Mouse (Mus musculus): Measurements from ENCODE around the gene Faap100.
A peak's percentile ranks its signal among the peaks of the same experiment; 100 is the strongest.
"Not testable (repeated sequence)": the region's sequence is repeated elsewhere in the genome, so short reads cannot be mapped to it uniquely, and the experiment has no call there.

The Faap100 gene

DNA sequence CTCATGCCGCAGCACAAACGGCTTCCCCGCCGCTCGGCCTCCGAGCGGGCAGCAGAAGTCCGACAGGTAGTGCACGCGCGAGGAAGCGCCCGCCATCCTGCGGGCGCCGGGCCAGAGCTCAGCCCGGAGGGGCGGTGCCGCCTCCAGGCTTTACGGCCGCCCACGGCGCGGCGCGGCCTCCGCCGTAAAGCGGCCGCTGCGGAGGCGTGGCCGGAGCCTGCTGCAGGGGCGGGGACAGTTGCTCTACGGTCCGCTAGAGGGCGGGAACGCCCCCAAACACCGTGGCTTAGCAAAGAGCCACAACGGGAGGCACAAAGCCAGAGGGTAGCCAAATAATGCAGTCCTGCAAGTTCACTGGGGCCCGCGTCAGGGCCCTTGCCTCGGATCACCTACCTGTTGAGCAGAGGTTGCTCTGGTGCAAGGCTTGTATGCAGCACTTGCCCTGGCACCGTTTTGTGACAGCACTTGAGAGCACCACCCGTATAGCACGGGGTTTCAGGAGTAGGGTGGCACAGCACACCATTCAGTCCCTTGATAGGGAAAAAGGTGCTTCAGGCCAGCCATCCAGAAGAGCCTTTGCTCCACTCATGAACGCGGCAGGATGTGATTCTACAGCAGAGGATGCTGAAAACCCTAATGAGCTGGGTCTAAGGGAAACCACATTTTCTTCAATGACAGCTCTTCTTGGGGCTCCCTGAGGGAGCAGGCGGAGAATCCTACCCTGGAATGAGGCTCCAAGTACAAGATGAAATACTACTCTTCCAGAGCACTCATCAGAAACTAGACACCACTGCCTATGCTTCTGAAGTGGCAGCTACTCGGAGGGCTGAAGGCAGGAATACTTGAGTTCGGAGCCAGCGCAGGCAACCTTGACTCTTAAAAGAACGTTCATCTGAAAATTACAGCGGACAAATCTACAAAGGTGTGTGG, at the start of gene Faap100:
Gene Faap100 (minus strand): TSS at position 154 of the 930 bp plus-strand sequence.
- DNase-seq: peak; percentile 91 to 95

DNA sequence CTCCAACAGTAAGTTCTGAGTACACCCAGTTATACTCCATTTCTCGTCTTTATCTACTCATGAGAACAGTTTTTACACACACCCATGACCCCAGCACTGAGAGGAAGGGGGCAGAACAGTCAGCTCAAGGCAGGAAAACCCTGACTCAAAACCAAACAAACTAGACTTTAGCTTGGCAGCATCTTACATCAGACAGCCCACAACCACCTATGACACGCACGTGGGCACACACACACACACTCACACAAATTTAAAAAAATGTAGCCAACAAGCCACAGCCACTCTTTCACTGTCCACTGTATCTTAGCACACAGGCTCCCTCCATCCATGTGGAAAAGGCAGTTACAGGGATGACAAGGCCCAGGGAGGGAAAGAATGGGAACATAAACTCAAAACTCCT, 48.2 kb upstream of the Faap100 start:
- DNase-seq: no peak

DNA sequence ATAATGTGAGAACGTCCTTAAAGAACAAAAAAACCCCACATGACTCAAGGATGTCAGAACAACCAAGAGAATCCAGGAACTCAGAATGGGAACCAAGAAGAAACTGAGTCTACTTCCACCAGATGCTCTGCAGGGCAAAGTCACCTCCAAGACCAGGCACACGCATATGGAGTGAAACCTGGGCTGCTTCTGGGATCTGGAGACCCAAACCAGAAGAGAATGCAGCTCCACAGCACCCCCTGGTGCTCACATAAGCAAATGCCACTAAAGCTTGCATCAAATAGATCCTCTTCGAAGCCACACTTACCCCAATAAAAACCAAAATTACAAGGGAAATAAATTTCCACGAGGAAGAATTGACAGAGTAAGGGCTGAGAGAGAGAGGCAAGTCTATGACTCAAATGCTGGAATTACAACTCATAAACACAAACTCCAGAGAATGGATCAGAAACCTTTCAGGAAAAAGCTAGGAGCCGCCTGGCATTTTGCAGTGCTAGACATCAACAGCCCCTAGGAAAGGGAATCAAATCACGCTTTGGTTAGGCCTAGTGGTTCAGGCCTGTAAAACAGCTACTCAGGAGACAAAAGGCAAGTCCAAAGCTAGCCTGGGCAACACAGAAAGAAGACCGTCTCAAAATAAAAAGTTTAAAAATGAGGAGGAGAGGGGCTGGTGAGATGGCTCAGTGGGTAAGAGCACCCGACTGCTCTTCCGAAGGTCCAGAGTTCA, 45.2 kb upstream of the Faap100 start:
- peak; percentile 82 to 87 for DNase-seq

DNA sequence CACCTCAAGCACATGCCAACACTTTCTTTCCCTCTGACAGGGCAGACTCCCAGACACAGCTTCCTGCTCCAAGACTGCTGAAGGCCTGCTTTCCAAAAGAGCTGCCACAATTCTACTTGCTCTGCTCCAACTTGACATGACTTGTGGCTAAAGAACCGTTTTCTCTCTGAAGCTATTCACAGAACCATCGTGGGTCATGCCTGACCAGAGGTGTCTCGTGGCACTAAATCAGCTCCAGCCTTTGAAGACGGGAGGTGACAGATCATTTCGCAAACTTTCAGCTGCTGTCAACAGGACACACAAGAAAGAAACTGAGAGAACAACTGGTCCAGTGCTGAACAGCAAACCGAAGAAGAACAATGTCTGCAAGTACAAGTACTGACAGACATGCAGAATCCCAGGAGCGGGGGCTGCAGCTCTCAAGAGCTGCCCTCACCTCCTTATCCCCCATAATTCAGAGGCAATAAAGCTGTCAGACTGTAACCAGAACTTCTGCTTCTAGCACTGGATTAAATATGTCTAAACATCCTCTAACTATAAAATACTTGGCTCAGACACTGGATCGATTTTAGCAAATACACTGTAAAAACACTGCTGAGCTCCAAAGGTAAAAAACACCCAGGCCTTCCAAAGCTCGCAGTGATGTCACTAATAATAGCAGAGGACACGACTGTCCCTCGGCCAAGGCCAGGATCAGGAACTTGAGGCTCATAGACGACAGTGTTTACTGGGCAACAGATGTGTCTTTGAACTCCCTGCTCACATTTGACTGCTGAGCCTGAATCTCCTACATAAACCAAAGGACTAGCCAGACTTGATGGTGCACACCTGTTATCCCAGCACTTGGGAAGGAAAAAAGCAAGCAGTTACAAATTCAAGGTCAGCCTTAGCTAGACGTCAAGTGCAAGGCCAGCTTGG, 44.3 kb upstream of the Faap100 start:
- peak; percentile 12 to 42 for DNase-seq

DNA sequence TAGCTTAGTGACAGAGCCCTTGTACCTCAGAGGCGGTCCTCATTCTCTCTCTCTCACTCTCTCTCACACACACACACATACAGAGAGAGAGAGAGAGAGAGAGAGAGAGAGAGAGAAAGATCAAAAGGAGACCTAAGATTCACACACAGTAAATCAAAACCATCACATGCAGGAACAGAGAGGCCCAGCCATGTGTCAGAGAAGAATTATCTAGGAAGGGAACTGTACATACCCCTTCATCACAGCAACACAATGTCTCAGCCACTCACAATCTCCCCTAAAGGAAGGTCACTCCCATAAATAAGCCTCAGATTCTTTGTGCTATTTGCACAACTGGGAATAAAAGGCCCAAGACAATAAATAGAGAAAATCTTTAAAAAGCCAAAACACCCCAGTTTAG, 40.0 kb upstream of the Faap100 start:
- no peak for DNase-seq

DNA sequence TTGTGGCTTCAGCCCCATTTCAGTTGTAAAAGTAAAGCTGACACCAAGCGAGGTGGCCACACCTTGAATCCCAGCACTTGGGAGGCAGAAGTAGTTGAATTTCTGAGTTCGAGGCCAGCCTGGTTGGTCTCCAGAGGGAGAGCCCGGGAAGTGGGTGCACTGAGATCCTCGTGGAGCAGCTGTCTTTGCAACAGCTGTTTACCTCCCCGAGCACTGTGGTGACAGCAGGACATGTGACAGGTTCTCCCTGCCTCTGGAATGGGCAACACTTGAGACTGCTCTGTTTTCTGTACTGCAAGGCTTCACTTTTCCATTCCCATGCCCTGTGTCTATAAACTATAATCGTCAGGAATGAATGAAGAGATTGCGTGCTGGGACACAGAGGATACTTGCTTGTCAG, 39.3 kb upstream of the Faap100 start:
- no peak for DNase-seq

DNA sequence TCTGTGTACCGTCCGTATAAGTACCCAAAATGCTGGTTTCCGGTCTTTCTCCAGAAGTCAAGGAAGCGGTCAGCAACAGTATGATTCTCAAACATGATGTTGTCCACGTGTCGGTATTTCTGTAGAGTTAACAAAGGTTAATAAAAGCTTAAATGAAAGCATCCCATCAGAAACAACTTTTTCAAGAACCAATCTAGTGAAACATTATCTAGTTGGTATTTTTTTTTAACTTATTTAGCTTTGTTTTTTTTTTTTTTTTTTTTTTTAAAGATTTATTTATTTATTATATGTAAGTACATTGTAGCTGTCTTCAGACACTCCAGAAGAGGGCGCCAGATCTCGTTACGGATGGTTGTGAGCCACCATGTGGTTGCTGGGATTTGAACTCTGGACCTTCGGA, 35.1 kb upstream of the Faap100 start:
- DNase-seq: not testable (repeated sequence)

DNA sequence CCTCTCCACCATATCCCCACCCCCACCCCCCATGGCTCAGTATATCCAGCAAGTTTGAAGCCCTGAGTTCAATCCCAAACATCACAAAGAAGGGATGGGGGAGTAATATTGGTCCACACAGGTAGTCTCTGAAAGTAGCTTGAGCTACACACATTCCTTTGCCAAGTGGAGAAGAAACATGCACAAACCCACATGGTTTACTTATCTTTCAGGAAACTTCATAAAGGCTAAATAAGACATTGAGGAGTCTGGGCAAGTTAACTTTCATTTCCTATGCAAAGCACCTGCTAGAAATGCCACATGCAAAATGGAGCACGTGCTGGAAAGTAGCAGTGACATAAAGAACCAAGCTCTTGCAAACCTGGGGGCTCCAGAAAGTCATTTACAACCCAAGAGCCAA, 27.9 kb upstream of the Faap100 start:
- DNase-seq: no peak

DNA sequence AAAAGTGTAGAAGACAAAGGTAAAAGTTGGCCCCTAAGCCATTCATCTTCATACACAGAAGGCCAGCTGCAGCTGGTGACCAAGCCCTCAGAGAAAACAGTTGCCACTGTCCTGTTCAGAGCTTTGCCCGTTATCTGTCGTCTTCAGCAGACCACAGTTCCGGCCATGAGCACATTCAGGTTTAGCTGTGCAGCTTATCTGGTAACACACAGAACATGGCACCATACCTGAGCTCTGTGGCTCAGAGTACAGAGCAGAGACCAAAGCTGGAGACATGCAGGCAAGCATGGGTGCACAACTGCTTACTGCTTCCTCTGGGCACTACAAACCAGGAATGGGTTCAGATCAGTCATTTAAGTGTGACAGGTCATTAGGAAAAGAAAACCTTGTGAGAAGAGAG, 27.3 kb upstream of the Faap100 start:
- no peak for DNase-seq

DNA sequence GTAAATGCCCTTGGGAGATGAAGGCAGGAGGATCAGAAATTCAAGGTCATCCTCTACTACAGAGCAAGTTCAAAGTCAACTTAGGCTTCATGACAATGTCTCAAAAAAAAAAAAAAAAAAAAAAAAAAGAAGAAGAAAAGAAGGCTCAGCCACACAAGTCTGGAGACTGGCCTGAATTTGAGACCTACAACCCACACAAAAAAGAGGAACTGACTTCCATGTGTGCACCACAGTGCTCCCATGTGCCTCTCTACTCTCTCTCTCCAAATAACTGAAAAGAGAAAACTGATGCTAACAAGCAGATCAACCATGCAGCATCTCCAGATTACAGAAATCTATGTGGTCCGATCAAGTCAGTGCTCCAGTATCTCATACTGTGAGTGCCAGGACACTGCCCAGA, 26.2 kb upstream of the Faap100 start:
- no peak for DNase-seq

DNA sequence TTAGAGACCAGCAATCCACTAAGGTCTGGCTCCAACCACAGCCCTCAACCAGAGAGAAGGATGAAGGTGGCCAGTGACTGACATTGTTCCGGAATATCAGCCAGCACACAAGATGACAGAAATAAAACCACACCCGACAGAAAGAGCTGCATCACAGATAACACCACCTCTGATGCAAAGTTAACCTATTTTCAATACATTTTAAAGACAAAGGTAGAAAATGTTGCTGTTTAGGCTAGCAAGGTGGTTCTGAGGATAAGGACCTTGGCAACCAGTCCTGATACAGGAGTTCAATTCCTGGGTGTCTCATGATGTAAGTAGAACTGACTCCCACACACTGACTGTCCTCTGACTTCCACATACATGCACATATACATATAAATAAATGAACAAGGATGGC, 20.8 kb upstream of the Faap100 start:
- DNase-seq: no peak

DNA sequence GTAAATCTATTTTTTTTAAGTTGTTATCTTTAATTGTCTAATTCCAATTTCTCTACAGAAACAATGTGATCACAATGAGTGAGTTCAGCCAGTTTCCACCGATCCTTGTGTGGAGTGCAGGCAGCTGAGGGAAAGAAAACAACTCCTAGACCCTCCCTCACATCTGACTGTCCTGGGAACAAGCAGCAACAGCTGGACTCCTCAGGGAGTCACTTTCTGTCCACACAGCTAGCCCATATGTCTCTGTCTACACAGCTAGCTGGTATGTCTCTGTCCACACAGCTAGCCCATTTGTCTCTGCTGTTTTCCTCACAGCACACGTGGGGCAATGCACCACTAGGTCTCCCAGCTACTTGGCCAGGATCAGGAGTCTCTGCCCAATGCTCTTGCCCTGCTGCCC, 19.0 kb upstream of the Faap100 start:
- DNase-seq: no peak

DNA sequence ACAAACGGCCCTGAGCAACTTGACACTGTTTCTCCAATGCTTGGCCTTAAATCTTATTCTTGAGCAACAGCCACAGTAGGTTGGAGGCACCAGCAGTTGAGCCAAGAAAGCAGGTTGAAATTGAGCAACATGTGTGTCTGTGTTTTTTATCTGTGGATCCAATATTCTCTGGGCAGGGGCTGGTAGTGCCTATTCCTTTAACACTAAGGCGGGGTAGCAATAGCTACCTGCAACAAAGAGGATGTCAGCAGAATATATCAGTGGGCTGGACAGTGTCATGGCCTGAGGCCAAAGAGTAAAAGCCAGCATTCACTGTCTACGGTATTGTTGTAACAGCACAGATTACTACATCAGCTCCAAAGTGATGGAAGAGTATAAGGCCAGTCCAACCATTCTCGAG, 17.1 kb upstream of the Faap100 start:
- DNase-seq: no peak

DNA sequence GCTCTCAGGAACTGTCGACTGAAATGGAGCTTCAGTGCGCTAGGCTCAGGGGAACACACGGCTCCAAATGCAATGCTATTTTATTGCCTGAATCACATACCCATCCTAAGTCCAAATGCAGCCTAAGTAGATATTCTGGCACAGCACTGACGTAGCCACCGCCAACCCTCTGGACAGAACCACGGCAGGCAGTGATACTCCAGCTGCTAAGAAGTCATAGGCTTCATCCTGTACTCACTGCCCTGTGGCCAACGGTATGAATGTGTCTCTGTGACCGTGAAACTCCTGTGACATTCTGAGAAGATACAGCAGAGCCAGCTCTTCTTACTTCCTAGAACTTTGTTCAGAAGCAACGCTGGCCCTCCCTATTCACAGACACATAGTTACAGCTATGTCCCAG, 10.0 kb upstream of the Faap100 start:
- DNase-seq: no peak

DNA sequence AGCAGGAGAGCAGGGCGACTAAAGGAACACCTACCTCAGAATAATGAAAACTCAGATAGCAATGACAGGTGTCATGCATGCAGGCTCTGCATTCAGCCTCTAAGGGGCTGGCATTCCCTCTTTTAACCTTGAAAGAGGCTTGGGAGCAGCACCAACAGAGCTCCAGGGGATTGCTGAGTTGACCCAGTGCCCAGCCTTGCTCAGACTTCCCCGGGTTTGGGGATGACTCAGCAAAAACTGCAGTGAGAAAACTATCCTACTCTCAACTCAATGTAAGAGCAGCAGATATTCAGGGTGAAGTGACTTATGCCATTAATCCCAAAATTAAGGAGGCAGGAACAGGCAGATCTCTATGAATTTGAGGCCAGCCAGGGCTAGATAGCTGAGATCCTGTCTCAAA, 8.6 kb upstream of the Faap100 start:
- no peak for DNase-seq

DNA sequence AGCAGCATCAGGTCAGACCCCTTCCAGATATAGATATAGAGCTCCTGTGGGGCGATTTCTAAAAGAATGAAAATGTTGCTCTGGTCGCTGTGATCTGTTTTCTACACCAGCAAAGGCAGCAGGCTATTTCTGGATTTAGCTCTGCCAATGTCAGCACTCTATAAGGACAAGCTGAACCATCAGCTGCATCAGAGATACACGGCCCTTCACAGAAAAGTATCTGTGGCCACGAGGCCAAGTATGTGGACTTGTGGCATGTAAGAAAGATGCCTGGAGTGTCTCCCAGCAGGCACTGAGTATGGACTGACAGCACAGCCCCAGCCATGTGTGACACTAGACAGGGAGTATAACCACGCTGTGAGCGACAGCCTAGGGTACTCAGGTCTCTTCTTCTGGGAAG, 8.1 kb upstream of the Faap100 start:
- DNase-seq: no peak

DNA sequence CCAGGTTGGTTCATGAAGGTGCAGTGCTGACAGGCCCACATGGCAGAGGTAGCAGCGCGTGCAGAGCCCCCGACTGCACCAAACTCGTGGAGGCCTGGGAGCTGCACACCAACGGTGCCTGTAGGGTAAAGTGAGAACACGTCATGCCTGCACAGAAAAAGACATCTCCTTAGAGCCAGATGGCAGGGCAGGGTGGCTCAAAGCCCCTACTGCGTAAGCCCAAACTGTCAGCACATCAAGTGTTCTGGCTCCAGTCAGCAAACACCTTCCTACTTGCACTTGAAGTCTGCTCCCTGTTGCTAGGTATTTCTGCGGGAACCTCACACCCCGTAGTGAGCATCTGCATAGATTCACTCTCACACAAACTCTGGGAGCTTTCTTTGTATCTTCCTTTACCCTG, 3.9 kb upstream of the Faap100 start:
- no peak for DNase-seq

DNA sequence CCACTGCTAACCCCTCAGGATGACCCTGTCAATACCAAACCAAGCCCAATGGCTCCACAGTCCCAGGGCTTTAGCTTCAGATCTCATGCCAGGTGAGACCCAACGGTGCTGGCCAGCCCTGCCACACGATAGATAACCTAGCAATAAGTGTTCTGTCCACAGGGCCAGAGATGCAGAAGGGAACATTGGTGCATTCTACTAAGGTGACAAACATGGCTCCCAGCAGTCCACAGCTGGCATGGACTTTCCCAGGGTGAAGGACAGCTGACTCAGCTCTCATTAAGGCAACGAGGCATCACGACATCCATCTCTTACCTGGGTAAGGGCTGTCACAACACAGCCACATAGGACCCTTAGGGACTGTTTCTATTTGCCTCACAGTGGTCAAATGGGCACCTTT, 2.6 kb upstream of the Faap100 start:
- DNase-seq: no peak

DNA sequence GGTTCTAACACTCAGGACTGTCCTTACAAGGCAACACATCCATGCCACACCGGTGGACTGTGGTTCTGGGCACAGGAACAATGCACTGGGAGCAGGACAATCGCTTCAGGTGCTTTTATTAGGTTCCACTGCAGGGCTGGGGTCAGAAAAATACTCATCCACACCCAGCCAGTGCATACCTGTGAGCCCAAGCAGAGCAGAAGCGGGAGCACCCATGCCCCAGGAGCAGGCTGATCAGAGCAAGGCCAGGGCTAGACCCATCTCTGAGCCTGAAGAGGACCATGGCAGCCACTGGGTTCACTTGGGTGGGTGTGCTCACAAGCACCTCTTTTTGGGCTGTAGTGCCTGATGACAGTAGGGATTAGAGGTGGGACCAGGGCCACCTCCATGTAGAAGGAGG, 1.7 kb upstream of the Faap100 start:
- no peak for DNase-seq

DNA sequence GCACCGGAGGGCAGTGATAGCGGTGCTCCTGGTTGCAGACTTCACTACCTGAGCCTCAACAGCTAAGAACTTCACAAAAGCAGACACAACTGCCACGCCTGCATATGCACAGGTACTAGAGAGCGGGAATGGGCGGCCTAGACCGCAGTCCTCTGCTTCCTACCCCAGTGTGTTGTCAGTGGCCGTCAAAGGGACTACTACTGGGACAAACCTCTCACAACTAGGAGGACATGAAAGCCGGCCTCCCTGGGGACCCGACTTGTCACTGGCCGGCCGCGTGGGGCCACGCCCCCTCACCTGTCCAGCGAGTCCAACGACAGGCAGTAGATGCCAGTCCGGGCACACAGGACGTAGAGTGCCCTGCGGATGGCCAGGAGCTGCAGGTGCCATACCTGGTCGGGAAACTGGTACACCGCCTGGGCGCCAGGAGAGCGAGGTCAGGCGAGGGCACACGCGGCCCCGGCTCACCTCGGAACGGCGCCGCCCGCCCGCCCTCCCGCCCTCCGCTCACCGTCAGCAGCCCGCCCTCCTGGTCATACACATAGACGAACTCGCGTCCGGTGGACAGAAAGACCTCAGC, 443 bp downstream of the Faap100 start:
- peak; percentile 70 to 83 for DNase-seq

DNA sequence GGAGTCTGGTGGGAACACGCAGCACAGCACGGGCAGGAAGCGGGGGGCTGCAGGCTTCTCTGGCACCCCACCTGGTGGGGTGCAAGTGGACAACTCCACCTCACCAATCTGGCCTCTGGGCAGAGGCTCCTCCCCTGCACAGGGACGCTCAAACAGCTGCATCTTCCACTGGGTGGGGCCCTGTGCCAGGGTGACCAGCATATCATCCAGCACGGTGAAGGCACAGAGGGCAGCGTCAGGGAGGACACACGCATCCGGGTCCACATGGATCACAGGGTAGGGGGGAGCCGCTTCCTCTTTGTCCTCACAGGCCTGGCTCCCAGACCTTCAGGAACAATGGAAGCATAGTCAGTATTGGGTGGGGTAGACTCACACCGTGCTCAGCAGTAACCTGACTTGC, 1.2 kb downstream of the Faap100 start:
- DNase-seq: peak in 1 of 2 experiments; percentile 31

DNA sequence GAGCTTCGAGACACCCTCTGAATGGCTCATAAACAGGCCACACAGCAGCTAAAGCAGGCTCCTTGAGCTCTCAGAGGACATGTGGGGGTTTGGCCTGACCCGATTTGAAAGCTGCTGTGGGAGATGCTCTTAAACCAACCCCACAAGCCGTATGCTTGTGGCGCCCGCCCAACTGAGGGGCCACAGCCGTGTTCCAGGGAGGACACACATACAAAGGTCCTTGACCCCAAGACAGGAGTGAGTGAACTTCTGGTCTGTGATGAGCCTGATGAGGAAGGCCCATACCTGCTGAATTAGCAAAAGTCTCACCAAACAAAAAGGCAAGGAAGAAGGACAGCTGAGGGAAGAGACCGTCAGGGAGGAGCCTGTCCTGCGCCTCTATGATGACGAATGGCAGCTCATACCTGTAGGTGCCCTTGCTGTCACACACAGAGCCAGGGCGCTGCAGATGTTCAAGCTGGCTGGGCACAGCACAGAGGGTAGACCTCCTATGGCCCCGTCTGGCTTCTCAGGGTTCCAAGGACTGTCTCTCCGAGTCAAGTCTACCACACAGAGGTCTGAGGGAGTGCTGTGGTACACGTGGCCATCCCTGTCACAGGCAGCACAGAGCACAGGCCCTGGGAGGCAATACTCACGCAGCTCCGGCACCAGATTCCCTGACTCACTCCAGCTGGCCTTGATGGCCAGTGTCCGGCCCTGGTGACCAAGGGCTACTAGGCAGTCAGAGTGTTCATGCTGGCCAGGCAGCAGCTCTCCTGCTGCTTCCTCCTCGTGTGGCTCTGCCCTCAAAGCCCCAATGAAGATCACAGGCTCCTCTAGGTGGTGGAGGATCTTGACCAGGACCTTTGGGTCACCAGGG, 2.0 kb downstream of the Faap100 start:
- DNase-seq: no peak

All from kidney, postnatal 4 days (tissue).